Mouse (Mus musculus): ENCODE measurements at regions not wholly inside any gene's neighbourhood (a gene's known extent, or its start where the extent isn't known, plus 50 kb on each side); places are given as distances from the start of the nearest gene placed in this dataset.
"Not testable (repeated sequence)": the region's sequence is repeated elsewhere in the genome, so short reads cannot be mapped to it uniquely, and the experiment has no call there.

DNA sequence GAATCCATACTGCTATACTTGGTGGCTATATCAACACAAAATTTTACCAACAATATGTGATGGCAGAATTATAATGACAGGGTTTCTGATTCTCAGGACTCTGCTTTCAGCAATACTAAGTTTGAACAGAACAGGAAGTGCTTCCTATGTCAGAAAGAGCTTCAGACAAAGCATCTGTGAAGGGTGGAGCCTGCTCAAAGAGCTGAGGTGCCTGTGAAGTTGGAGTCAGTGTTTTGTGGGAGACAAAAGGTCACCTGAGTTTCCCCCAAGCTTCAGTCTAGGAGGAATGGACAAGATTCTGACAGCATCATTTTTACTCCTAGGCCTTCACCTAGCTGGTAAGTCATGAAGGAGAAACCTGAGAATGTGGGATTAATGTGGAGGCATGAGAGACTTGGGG, 700.1 kb downstream of the Dad1 start:
- no peak for DNase-seq

DNA sequence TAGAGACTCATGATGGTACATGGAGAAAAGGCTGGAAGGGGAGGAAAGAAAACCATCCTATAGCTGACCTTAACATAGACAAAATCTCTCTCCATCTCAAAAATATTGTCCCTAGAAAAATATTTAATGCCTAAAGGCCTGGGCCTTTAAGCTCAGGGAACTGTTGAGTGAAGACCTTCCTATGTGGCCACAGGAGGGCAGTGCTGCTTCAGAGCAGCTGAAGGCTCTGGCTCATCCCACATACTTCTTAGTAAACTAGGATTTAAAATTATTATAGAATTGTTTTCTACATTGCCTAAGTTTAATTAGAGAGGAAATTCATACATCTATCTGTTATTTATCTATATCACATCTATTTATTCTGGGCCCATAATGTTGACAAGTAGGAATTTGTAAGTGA, 706.5 kb downstream of the Dad1 start:
- DNase-seq: peak; percentile 2

DNA sequence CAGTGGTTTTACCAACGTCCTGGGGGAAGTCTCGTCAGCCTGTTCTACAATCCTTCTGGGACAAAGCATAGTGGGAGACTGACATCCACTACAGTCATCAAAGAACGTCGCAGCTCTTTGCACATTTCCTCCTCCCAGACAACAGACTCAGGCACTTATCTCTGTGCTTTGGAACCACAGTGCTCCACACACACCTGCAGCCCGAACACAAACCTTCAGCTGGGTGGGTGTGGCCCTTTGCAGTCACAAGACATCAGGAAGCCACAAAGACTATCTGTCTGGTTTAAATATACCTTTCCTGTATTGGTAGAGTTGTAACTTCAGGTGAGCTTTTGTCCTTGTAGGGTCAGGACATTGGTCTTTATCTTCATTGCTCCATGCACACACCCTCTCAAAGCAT, 708.6 kb downstream of the Dad1 start:
- no peak for DNase-seq

DNA sequence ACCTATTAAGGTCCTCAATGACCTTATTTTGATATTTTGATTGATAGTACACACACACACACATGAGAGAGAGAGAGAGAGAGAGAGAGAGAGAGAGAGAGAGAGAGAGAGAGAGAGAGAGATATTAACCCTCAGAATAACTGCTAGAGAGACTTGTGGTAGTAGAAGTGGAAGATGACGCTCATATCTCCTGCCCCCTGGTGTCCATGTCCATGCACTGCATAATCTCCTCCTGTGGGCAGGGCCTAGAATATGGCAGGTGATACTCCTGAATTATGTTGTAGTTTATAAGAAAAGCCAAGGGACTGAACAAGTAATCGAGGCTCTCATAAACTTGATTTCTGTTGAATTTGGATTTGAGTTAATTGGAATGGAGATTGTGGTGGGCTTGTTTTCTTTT, 712.3 kb downstream of the Dad1 start:
- DNase-seq: not testable (repeated sequence)

DNA sequence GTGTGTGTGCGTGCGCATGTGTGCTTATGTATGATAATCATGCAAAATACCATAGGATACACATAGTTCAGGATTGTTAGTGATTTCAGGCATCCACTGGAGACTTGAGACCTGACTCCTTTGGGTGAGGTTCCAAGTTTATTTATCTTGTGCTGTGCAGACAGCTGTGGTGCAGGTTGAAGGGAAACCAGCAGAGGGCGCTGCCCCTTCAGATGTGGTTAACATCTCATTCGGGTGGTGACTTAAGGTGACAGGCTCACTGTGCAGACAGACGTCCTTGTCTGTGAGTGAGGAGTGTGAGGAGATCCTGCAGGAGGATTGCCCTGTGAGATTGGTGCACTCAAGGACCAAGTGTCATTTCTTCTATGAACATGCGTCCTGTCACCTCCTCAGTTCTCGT, 716.0 kb downstream of the Dad1 start:
- not testable (repeated sequence) for DNase-seq

DNA sequence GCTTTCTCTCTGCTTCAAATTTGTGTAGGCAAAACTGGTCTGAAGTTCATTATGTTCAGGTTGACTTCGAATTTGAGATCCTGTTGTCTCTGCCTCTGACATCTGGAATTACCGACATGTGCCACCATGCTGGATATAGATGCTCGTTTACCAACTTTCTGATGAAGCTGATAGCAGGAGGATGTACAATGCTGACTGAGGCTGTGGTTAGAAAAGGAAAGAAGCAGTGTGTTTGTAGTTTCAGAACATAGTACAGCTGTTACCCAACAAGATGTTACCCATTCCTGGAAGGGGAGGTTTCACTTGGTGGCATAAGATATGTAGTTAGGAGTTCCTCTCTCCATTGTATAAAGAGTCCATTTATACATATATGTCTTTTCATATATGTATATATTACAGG, 730.5 kb downstream of the Dad1 start:
- DNase-seq: not testable (repeated sequence)

DNA sequence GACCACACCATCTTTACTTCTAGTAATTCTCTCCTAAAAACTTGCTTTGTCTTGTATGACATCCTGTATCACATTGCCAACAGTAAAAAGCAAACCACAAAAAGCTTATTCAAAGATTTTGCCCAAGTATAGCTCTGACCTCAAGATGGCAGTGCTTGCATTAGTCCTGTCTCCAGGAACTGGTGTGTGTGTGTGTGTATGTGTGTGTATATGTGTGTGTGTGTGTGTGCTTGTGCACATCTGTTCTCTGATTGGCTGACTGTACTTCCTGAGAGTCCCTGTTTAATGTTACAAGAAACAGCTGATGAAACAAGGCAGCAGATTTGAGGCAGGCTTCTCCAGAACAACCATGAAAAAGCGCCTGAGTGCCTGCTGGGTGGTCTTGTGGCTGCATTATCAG, 735.0 kb downstream of the Dad1 start:
- not testable (repeated sequence) for DNase-seq

DNA sequence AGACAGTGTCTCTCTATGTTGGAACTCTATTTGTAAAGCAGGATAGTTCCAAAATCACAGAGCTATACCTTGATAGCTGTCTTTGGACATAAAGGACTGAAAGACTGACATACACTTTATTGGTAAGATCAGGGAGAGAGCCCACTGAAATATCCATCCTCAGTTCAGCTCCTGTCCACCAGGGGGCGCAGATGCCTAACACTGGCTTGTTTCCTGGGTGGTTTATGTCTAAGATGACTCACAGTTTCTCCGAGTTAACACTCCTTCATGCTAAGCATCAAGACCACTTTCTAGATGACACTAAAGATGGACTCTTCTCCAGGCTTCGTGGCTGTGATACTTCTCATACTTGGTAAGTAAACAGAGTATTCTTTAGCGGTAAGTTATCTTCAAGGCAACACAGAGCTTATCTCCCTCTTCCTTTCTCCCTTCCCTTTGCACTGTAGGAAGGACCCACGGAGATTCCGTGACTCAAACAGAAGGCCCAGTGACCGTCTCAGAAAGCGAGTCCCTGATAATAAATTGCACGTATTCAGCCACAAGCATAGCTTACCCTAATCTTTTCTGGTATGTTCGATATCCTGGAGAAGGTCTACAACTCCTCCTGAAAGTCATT, 737.2 kb downstream of the Dad1 start:
- DNase-seq: not testable (repeated sequence)

DNA sequence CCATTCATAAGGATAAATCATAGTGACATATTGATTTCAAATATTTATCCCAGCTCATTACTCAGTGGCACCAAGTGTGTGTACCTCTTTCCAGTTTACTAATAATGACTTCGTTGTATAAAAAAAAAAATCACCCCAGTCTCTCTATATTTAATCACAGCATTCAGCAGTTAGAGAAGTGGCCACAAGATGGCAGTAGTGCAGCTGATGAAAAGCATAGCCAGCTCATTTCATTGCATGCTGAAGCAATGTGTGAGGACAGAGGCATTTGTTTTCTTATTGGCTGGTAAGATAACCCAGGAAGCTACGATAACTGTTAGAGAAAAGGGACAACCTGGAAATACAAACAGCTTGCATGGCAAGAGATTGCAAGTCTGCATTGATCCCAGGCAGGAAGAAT, 748.5 kb downstream of the Dad1 start:
- DNase-seq: peak; percentile 27

DNA sequence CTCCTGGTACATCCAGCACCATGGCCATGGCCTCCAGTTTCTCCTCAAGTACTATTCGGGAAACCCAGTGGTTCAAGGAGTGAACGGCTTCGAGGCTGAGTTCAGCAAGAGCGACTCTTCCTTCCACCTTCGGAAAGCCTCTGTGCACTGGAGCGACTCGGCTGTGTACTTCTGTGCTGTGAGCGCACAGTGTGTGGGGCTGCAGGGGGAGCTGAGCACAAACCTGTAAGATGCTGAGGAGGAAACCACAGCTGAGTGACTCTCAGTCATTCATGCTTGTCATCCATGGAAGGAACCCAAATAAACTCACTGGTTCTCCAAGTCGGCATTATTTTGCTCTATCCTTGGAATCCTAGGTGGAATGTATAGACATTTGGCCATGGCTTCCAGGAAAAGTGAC, 765.5 kb downstream of the Dad1 start:
- DNase-seq: not testable (repeated sequence)

DNA sequence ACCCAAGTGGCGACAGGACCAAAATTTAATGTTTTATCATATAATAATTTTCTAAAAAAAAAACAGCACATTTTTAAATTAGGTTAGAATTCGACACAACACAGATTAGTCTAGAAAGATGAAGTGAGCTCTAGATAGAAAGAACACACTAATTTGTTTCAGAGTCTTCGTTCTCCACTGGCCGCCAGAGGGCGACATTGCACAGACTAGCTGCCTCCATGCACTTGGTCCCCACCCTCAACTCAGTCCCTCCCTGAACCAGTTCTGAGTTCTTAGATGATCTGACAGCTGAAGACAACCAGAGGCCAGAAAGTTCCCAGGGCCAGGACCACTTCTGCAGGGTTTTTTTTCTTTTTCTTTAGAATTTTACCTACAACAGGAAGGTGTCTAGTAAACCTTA, 766.3 kb downstream of the Dad1 start:
- DNase-seq: not testable (repeated sequence)

DNA sequence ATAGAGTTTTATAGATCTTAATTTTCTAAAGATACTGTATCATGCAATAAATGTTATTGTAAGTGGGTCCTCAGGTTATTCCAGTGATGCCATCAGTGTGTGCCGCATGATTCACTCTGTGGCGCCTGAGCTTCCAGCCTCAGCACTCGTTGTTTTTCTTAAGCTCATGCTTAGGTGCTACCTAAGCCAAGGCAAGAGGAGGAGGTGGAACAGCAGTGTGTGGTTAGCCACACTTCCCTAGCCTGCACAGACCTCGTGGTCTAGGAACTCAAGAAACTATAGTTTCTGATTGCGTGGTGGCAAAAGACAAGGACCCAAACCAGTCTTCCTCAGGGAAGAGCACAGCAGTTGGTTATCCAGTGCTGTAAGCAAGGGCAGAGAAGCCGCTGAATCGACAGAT, 779.7 kb downstream of the Dad1 start:
- DNase-seq: not testable (repeated sequence)

DNA sequence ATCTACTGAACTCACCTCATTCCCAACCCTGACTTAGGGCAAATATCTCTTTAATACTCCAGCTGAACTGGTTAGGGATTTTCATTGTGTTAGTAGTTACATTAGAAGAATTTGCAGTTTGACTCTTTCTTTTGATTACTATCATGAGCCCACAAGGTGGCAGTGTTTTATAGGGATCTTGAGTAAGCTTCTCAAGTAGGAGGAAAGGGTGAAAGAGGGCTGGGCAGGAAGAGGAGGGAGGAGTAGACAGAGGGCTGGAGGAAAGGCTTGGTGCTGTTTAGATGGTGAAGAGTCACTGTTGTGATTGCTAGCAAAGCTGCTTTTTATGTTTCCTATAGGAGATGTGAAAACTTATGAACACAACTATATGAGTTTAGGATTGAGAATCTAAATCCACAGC, 793.1 kb downstream of the Dad1 start:
- DNase-seq: not testable (repeated sequence)

DNA sequence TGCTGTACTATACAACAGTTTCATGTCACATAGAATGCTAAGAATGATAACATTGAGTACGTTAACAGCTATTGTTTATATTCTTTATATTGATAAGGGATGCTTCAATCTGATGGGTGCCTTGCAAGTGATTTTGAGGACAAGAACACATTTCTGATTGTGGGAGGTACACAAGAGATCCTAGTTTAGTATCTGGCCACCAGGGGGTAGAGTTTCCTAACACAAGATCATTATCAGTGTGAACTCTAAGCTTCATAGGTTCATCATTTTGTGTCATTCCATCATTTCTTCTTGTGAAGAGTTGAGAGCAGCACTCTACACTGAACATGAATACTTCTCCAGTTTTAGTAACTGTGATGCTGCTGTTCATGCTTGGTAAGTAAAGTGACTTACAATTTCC, 799.9 kb downstream of the Dad1 start:
- no peak for DNase-seq

DNA sequence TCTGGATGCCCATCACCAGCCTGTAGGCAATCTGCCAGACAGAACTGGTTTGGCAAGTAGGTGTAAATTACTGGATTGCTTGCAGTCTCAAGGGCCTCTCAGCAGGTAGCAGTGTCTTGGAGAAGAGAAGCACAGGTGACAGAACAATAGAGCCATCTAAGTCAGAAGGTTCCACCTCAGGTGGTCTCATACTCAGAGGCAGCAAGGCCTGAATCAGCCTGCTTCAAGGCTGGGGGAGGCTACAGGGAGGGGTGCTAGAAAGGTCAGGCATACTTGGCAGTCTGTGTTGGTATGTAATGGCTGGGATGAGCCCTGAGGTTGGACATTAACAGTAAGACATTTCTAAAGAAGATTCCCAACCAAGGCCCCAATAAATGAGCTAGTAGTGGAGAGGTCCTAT, 814.3 kb downstream of the Dad1 start:
- DNase-seq: not testable (repeated sequence)

DNA sequence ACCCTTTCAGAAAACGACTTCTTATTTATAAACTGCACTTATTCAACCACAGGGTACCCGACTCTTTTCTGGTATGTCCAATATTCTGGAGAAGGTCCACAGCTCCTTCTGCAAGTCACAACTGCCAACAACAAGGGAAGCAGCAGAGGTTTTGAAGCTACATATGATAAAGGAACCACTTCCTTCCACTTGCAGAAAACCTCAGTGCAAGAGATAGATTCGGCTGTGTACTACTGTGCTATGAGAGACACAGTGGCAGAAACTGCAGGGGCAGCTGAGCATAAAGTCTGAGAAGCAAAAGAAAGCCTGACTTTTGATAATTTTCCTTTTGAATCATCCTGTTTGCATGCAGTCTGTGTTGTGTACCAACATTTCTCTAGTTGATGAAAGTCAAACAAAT, 823.8 kb downstream of the Dad1 start:
- not testable (repeated sequence) for DNase-seq

DNA sequence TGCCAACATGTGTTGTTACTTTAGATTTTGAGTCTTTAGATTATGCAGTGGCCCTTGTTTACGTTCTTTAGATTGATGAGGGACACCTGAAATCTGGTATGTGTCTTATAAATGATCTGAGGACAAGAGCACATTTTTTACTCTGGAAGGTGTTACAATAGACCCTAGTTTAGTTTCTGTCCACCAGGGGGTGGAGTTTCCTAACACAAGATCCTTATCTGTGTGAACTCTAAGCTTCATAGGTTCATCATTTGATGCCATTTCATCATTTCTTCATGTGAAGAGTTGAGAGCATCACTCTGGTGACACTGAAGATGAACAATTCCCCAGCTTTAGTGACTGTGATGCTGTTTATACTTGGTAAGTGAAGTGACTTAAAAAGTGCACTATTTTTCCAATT, 825.5 kb downstream of the Dad1 start:
- DNase-seq: not testable (repeated sequence)

DNA sequence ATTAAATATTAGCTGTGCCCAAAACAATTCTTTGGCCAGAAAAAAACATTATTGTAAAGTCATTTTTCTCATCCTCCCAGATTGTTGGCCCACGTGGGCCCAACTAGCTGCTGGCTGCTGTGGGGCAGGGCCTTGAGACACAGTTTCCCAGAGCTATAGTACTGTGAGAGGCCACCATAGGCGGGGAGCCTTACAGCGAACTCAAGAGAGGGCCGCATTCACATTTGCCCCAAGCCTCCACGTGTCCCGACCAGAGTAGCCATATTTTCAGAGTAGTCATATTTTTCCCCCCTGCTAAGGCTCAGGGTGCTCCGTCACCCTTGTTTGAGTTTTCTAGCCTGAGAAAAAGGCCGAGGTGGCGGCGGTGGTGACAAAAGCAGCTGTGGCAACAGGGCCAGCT, 826.3 kb downstream of the Dad1 start:
- DNase-seq: not testable (repeated sequence)

DNA sequence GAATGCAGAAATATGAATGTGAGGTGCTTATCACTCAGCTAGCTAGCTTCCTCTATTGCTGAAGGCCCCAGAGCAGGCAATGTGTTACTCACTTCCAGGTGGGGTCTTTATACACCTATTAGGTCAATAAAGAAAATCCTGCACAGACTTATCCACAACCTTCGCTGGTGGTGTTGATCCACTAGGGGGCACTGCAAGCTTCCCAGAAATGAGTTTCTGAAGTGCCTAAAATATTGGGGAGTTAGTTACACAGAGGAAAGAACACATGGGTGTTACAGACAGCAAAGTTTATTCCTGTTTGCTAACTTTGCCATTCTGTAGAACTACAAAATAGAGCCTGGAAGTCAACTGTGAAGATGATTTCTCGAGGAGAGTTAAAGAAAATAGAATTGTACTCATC, 836.9 kb downstream of the Dad1 start:
- not testable (repeated sequence) for DNase-seq

DNA sequence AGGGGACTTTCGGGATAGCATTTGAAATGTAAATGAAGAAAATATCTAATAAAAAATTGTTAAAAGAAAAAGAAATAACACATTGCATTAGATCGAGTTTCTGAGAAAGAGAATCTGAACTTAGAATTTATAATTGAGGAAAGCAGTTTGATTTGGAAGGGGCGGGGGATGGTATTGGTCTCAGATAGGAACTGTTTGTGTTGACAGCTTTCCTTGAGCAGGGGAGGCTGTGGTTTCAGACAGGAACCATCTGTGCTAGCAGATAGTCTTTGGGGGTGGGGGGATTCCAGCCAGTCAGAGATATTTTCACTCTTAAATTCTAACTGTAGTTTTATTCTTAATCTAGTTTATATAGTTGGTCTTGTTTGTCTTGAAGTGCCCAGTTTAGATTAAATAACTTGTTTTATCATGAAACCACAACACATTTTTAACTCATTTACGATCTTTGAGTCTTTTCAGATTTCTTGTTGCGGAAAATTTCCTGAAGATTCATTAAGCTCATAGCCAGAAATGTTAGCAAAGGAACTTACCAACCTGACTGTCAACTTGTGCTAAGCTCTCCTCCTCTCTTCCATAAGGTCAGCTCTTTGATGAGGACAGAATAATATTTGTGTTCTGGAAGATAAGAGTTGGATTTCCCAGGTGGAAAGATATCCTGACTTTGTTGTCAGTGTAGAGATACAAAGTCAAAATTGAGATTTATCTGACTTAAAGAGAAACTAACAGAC, 846.2 kb downstream of the Dad1 start:
- not testable (repeated sequence) for DNase-seq

DNA sequence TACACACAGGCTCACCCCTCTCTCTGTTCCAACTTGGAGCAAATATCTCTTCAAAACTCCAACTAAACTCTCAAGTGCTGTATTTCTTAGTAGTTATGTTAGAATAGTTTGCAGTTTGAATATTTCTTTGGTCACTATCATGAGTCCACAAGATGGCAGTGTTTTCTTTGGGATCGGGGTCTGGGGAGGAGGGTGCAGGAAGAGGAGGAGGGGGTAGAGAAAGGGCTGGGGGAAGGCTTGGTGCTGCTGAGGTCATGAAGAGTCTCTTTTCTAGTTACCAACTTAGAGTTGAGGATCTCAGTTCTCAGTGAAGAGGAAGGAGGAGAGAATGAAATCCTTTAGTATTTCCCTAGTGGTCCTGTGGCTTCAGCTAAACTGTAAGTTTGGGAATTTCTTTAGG, 863.6 kb downstream of the Dad1 start:
- not testable (repeated sequence) for DNase-seq

DNA sequence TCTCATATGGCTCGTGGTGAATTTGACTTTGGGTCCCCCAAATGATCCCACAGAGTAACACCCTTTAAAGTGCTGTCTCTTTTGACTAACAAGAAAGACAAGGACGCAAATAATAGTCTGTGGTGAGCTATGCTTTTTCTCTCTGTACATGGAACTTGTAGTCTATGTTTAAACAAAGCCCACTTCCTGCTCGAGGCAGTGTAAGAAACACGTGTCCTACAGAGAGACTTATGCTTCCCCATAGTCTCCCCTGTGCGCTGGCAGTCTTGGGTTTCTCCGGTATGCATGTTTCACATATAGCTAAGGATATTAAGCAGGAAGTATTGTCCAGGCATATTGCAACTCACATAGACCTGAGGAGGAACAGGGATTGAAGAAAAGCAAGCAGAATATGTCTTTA, 879.0 kb upstream of the Olfr1507 start:
- not testable (repeated sequence) for DNase-seq

DNA sequence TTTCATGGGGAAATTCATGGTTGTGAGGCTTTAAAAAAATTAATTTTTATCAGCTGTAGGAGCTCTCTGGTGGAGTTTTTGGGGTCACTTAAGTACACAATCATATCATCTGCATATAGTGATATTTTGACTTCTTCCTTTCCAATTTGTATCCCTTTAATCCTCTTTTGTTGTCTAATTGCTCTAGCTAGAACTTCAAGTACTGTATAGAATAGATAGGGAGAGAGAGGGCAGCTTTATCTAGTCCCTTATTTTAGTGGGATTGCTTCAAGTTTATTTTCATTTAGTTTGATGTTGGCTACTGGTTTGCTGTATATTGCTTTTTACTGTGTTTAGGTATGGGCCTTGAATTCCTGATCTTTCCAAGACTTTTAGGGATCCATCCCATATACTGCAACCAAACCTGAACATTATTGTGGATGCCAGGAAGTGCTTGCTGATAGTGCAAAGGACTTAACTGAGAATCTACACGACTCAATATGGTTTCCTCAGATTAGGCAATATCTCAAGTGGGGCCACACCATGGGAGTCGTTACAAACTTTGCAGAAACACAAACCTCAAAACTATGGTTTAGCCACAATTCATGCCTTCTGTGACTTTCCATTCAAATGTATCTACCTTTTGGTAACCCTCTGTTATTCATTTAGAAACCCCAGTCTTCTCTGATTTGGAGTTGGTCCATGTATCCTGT, 878.4 kb upstream of the Olfr1507 start:
- DNase-seq: not testable (repeated sequence)

DNA sequence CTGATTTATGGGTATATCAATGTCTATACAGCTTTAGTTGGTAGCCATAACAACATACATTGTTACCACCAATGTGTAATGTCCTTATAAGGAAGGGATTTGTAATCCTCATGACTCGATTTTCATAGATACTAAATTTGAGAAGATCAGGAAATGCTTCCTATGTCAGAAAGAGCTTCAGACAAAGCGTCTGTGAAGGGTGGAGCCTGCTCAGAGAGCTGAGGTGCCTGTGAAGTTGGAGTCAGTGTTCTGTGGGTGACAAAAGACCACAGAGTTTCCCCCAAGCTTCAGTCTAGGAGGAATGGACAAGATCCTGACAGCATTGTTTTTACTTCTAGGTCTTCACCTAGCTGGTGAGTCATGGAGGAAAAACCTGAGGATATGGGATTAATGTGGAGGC, 874.2 kb upstream of the Olfr1507 start:
- DNase-seq: no peak
